Mouse (Mus musculus) gastrocnemius, postnatal 14 days (tissue): Measurements from ENCODE around the gene Padi1. TPM values are rescaled to one million over a fixed set of nuclear protein-coding genes. Genes with fewer than 3 reads are reported as not detected.

Experiments used
- DNase-seq: peaks from one replicate; pipeline ENCODE4 v3.0.0; 2021; ENCODE audit warnings: mixed read lengths
- intact Hi-C: fragments of 180-260 bp; cut with DNase I; formaldehyde crosslinking; loops from one replicate; pipeline ENCODE4 v1.15.1; 2025; ENCODE audit warnings: low total_unique reads
- total RNA-seq, 2 experiments: library from RNA; stranded (reverse); gene quantifications; 2 replicates each; pipeline ENCODE4 v1.2.3; 2021

Padi1 gene
- total RNA-seq, 2 experiments from 2014 or later, result 0.07 to 0.08 TPM

- no peak for DNase-seq
- intact Hi-C loops, result loop anchor here (2.0 to 5.0 kb wide), 2 partner anchors 111 to 162 kb away; no protein-coding TSS in a partner anchor
These were observed 55.6 kb downstream of the Padi1 start for GRCm38 (mm10) chr4:140789983-140790382.

GRCm38 (mm10) chr4:140788983-140789382 lies 56.6 kb downstream of the Padi1 start:
- peak; percentile 65 for DNase-seq
- intact Hi-C loops, result loop anchor here (5.0 kb wide), 1 partner anchor 163 kb away; no protein-coding TSS in a partner anchor

GRCm38 (mm10) chr4:140788264-140788663 lies 57.3 kb downstream of the Padi1 start:
- DNase-seq, result no peak
- intact Hi-C loops, result loop anchor here (5.0 kb wide), 1 partner anchor 164 kb away; no protein-coding TSS in a partner anchor

- peak; percentile 30 for DNase-seq
- intact Hi-C loops, result loop anchor here (5.0 kb wide), 1 partner anchor 165 kb away; no protein-coding TSS in a partner anchor
These were observed 58.2 kb downstream of the Padi1 start for GRCm38 (mm10) chr4:140787414-140787813.

GRCm38 (mm10) chr4:140785217-140785616 lies 60.4 kb downstream of the Padi1 start:
- intact Hi-C loops, result loop anchor here (5.0 kb wide), 1 partner anchor 167 kb away; no protein-coding TSS in a partner anchor
- DNase-seq, result no peak

GRCm38 (mm10) chr4:140784292-140784945 lies 61.2 kb downstream of the Padi1 start:
- DNase-seq, result no peak
- intact Hi-C loops, result no loop called here

- intact Hi-C loops, result no loop called here
- DNase-seq, result no peak
These were observed 62.8 kb downstream of the Padi1 start for GRCm38 (mm10) chr4:140782821-140783220.

- intact Hi-C loops, result no loop called here
- peak; percentile 23 for DNase-seq
These were observed 65.1 kb downstream of the Padi1 start for GRCm38 (mm10) chr4:140780507-140780906.

- intact Hi-C loops, result no loop called here
- peak; percentile 41 for DNase-seq
These were observed 65.7 kb downstream of the Padi1 start for GRCm38 (mm10) chr4:140779803-140780397.

- intact Hi-C loops, result no loop called here
- no peak for DNase-seq
These were observed 69.0 kb downstream of the Padi1 start for GRCm38 (mm10) chr4:140776623-140777022.

GRCm38 (mm10) chr4:140775876-140776275 lies 69.7 kb downstream of the Padi1 start:
- no peak for DNase-seq
- intact Hi-C loops, result no loop called here

GRCm38 (mm10) chr4:140774893-140775292 lies 70.7 kb downstream of the Padi1 start:
- DNase-seq, result no peak
- intact Hi-C loops, result no loop called here

GRCm38 (mm10) chr4:140774025-140774800 lies 71.4 kb downstream of the Padi1 start, which contains the start of gene Padi4:
Padi4 (minus strand) TSS chr4:140774236.
- DNase-seq, result no peak
- intact Hi-C loops, result no loop called here

GRCm38 (mm10) chr4:140771091-140771490 lies 74.5 kb downstream of the Padi1 start:
- intact Hi-C loops, result no loop called here
- no peak for DNase-seq

- intact Hi-C loops, result no loop called here
- DNase-seq, result peak; percentile 69
These were observed 75.1 kb downstream of the Padi1 start for GRCm38 (mm10) chr4:140770433-140770832.

- intact Hi-C loops, result no loop called here
- no peak for DNase-seq
These were observed 76.6 kb downstream of the Padi1 start for GRCm38 (mm10) chr4:140768973-140769372.

- intact Hi-C loops, result no loop called here
- no peak for DNase-seq
These were observed 79.6 kb downstream of the Padi1 start for GRCm38 (mm10) chr4:140765936-140766335.

- DNase-seq, result peak; percentile 76
- intact Hi-C loops, result no loop called here
These were observed 82.4 kb downstream of the Padi1 start for GRCm38 (mm10) chr4:140763158-140763557.
